8 mouse cellular contexts compared by ENCODE assay signal in the genomic region with DNA sequence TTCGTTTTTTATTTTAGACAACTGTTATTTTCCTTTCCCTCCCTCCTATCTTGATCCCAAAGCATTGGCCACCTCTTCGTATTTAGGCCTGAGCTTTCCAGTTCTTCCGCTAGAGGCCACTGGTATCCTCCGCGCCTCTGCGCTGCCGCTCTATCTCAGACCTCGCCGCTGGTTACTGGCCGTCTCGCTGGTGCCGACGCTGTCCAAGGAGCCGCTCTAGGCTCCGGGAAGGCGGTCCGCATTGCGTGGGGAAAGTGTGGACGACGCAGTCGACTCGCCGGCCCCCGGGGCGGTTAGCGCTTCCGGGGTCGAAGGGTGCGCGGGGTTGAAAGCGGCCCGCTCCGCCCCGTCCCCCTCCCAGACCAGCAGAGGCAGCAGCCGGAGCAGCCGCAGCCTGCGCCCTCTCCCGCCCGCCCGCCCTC. TPM values are rescaled to one million over a fixed set of nuclear protein-coding genes. Genes with fewer than 3 reads are reported as not detected.
A peak's percentile ranks its signal among the peaks of the same experiment; 100 is the strongest.
DNase-seq lines count a peak whose midpoint lies in the region; ATAC-seq and TF ChIP-seq lines count a peak whose summit lies in the region.

A gene (plus strand): TSS at position 357 of the 422 bp plus-strand sequence.

- H3K27me3 ChIP-seq in forebrain, embryonic 10.5 days (ENCODE audit: poor library complexity, severe bottlenecking): no peaks in the 10 kb centered on the region
- no peaks in the 10 kb centered on the region for H3K27me3 ChIP-seq in heart, embryonic 15.5 days
- H3K27me3 ChIP-seq in liver, embryonic 14.5 days (ENCODE audit: control insufficient read depth, insufficient read depth, low read length): no peaks in the 10 kb centered on the region
- H3K27me3 ChIP-seq in neural tube, embryonic 11.5 days (ENCODE audit: control insufficient read depth, insufficient read depth, low read length): no peaks in the 10 kb centered on the region
- no peaks in the 10 kb centered on the region for H3K27me3 ChIP-seq in stomach, postnatal 0 days (ENCODE audit: control insufficient read depth, insufficient read depth, low read length)

- peak; percentile 100 for ATAC-seq in heart, embryonic 15.5 days (replicated peaks; ENCODE audit: insufficient number of reproducible peaks, insufficient read depth, low FRiP score, low read depth)
- peak; percentile 98 for ATAC-seq in liver, embryonic 14.5 days (ENCODE audit: insufficient read depth)
- ATAC-seq in neural tube, embryonic 11.5 days (ENCODE audit: insufficient read depth, low FRiP score, low TSS enrichment): peak; percentile 96
- peak; percentile 99 for ATAC-seq in stomach, postnatal 0 days (ENCODE audit: low FRiP score, low TSS enrichment)

- peak within 1 kb of the TSS; percentile 99 for H3K27ac ChIP-seq in forebrain, embryonic 10.5 days
- peak within 1 kb of the TSS; percentile 97 for H3K27ac ChIP-seq in heart, embryonic 15.5 days
- H3K27ac ChIP-seq in liver, embryonic 14.5 days: peak within 1 kb of the TSS; percentile 61
- H3K27ac ChIP-seq in neural tube, embryonic 11.5 days (ENCODE audit: low read depth, low read length): peak within 1 kb of the TSS; percentile 97
- H3K27ac ChIP-seq in stomach, postnatal 0 days (replicated peaks): peak within 1 kb of the TSS; percentile 97

- H3K4me3 ChIP-seq in forebrain, embryonic 10.5 days: peak within 1 kb of the TSS; percentile 96
- H3K4me3 ChIP-seq in heart, embryonic 15.5 days: peak within 1 kb of the TSS; percentile 93
- H3K4me3 ChIP-seq in liver, embryonic 14.5 days (ENCODE audit: insufficient read depth in 1 of 2, low read depth in 2 of 2, low read length in 2 of 2): peak within 1 kb of the TSS; percentile 80 to 100
- peak within 1 kb of the TSS; percentile 80 for H3K4me3 ChIP-seq in neural tube, embryonic 11.5 days (ENCODE audit: low read depth, low read length)
- H3K4me3 ChIP-seq in stomach, postnatal 0 days (ENCODE audit: low read depth, low read length): peak within 1 kb of the TSS; percentile 82

- peak within 1 kb of the TSS; percentile 66 for H3K4me2 ChIP-seq in heart, embryonic 15.5 days
- H3K4me2 ChIP-seq in liver, embryonic 14.5 days (ENCODE audit: low read depth): peak within 1 kb of the TSS; percentile 86
- peak within 1 kb of the TSS; percentile 58 for H3K4me2 ChIP-seq in neural tube, embryonic 11.5 days (ENCODE audit: low read depth)
- H3K4me2 ChIP-seq in stomach, postnatal 0 days (replicated peaks; ENCODE audit: low read depth): peak within 1 kb of the TSS; percentile 63

- peaks cover 34% of the 10 kb centered on the region for H3K36me3 ChIP-seq in forebrain, embryonic 10.5 days (replicated peaks)
- H3K36me3 ChIP-seq in heart, embryonic 15.5 days: peaks cover 13% of the 10 kb centered on the region
- peaks cover 21% of the 10 kb centered on the region for H3K36me3 ChIP-seq in liver, embryonic 14.5 days (replicated peaks; ENCODE audit: control insufficient read depth, insufficient read depth, low read depth)
- H3K36me3 ChIP-seq in neural tube, embryonic 11.5 days (ENCODE audit: control insufficient read depth, insufficient read depth, low read length): no peaks in the 10 kb centered on the region
- no peaks in the 10 kb centered on the region for H3K36me3 ChIP-seq in stomach, postnatal 0 days (ENCODE audit: control insufficient read depth, insufficient read depth, low read length)

- TF ChIP-seq EP300 in liver, embryonic 14.5 days (IDR thresholded peaks at IDR 0.05; ENCODE audit: low read depth): peak; percentile 63
- TF ChIP-seq EP300 in stomach, postnatal 0 days (optimal IDR thresholded peaks at IDR 0.05): no peak

- peak; percentile 93 to 95 for DNase-seq in CD8-positive naive resting alpha-beta T cell, adult 2 months (ENCODE audit: low read depth in 2 of 2, low spot score in 2 of 2)
- DNase-seq in c-Kit-positive CD71-negative TER-119-negative erythroid progenitor cells, embryonic 14.5 days (ENCODE audit: low read depth): peak; percentile 93
- DNase-seq in forebrain, embryonic 10.5 days (ENCODE audit: extremely low spot score, low spot score): peak; percentile 96
- DNase-seq in kidney, postnatal 25 days: peak; percentile 95 to 99
- peak; percentile 96 for DNase-seq in liver, embryonic 14.5 days (ENCODE audit: low read depth in 3 of 3, low spot score in 3 of 3)
- DNase-seq in neural tube, embryonic 11.5 days (ENCODE audit: low spot score): peak; percentile 98
- peak; percentile 97 for DNase-seq in stomach, postnatal 0 days (ENCODE audit: low spot score)

- H3K9ac ChIP-seq in heart, embryonic 15.5 days: peak within 1 kb of the TSS; percentile 90
- peak within 1 kb of the TSS; percentile 87 for H3K9ac ChIP-seq in liver, embryonic 14.5 days (replicated peaks)
- peak within 1 kb of the TSS; percentile 98 for H3K9ac ChIP-seq in neural tube, embryonic 11.5 days (ENCODE audit: low read length)
- peak within 1 kb of the TSS; percentile 95 for H3K9ac ChIP-seq in stomach, postnatal 0 days (ENCODE audit: low read length)

- H3K4me1 ChIP-seq in forebrain, embryonic 10.5 days: peaks cover 25% of the 10 kb centered on the region
- peaks cover 12% of the 10 kb centered on the region for H3K4me1 ChIP-seq in heart, embryonic 15.5 days (replicated peaks)
- peaks cover 6 to 7% of the 10 kb centered on the region in 2 experiments; a peak in 3 of 4 replicates for H3K4me1 ChIP-seq in liver, embryonic 14.5 days (replicated peaks; ENCODE audit: control insufficient read depth in 2 of 2, insufficient read depth in 2 of 2, low read length in 1 of 2)
- H3K4me1 ChIP-seq in neural tube, embryonic 11.5 days (ENCODE audit: control insufficient read depth, insufficient read depth, low read length): peaks cover 13% of the 10 kb centered on the region
- no peaks in the 10 kb centered on the region for H3K4me1 ChIP-seq in stomach, postnatal 0 days (replicated peaks; ENCODE audit: control insufficient read depth, insufficient read depth)

- peak; percentile 96 for TF ChIP-seq CTCF in liver, embryonic 14.5 days (IDR thresholded peaks at IDR 0.05; ENCODE audit: low read depth)
- peak; percentile 94 for TF ChIP-seq CTCF in stomach, postnatal 0 days (IDR thresholded peaks at IDR 0.05; ENCODE audit: low read depth)

- WGBS in forebrain, embryonic 10.5 days: under 1% methylated on average over 34 of the region's 40 CpGs
- WGBS in heart, embryonic 15.5 days: under 1% methylated on average over 32 of the region's 40 CpGs
- under 1% methylated on average over 40 of the region's 40 CpGs for WGBS in liver, embryonic 14.5 days (ENCODE audit: insufficient replicate concordance)
- WGBS in neural tube, embryonic 11.5 days: under 1% methylated on average over 35 of the region's 40 CpGs
- 0% methylated on average over 31 of the region's 40 CpGs for WGBS in stomach, postnatal 0 days

- H3K9me3 ChIP-seq in forebrain, embryonic 10.5 days: peaks cover 5% of the 10 kb centered on the region
- H3K9me3 ChIP-seq in heart, embryonic 15.5 days (replicated peaks): no peaks in the 10 kb centered on the region
- H3K9me3 ChIP-seq in liver, embryonic 14.5 days (ENCODE audit: control insufficient read depth, low read length): no peaks in the 10 kb centered on the region
- H3K9me3 ChIP-seq in neural tube, embryonic 11.5 days (ENCODE audit: control insufficient read depth, low read length): no peaks in the 10 kb centered on the region
- H3K9me3 ChIP-seq in stomach, postnatal 0 days (ENCODE audit: control insufficient read depth, low read length): no peaks in the 10 kb centered on the region

RNA-seq across cellular contexts. Expression of the gene that starts here (rescaled TPM):
- 205 and 217 TPM in 2 replicates for polyA plus RNA-seq in forebrain, embryonic 10.5 days (2016; fragmentation: Nextera tagmentation; extraction: Ambion mirVana)
- 130 and 139 TPM in 2 replicates for polyA plus RNA-seq in heart, embryonic 15.5 days (2015; fragmentation: Nextera tagmentation; extraction: Ambion mirVana)
- polyA plus RNA-seq in liver, embryonic 14.5 days (2012; rRNA removed): 185 and 221 TPM in 2 replicates
- polyA plus RNA-seq in liver, embryonic 14.5 days (2014; fragmentation: Nextera tagmentation; extraction: Ambion mirVana): 93.3 and 103 TPM in 2 replicates
- polyA plus RNA-seq in neural tube, embryonic 11.5 days (2014; fragmentation: Nextera tagmentation; extraction: Ambion mirVana): 220 and 232 TPM in 2 replicates
- polyA plus RNA-seq in stomach, postnatal 0 days (2015; fragmentation: Nextera tagmentation; extraction: Ambion mirVana): 90.7 and 96.2 TPM in 2 replicates

Comparison
In these comparisons a context has a peak if more than half of its experiments do, and no peak if none do; other contexts are left out.
1. Peak in every context shown above with its lines: DNase-seq, ATAC-seq, H3K4me3 ChIP-seq and H3K27ac ChIP-seq.